Mouse (Mus musculus) liver, embryonic 11.5 days (tissue): Measurements from ENCODE around the gene Vps45. TPM values are rescaled to one million over a fixed set of nuclear protein-coding genes. Genes with fewer than 3 reads are reported as not detected.

Experiments
- polyA plus RNA-seq: library from polyadenylated mRNA; unstranded; fragments of >200 nt; fragmentation: Nextera tagmentation; extraction: Ambion mirVana; gene quantifications from 2 replicates; pipeline ENCODE4 v1.2.1, GENCODE M21; 2014

Gene Vps45
- polyA plus RNA-seq, 1 experiment from 2014 or later: 18.5 TPM

Other genes starting within 250 kb of the Vps45 start
- 18.8 and 18.9 TPM in 2 replicates for gene Rprd2, start 239.6 kb downstream of the Vps45 start, polyA plus RNA-seq
- 68.0 and 68.4 TPM in 2 replicates for gene Prpf3, start 202.6 kb downstream of the Vps45 start, polyA plus RNA-seq
- gene Mrps21, start 186.9 kb downstream of the Vps45 start, polyA plus RNA-seq: 311 and 340 TPM in 2 replicates
- 7.9 and 8.1 TPM in 2 replicates for gene Ciart, start 176.2 kb downstream of the Vps45 start, polyA plus RNA-seq
- gene BC028528, start 166.5 kb downstream of the Vps45 start, polyA plus RNA-seq: 9.5 and 13.5 TPM in 2 replicates
- 34.3 and 35.1 TPM in 2 replicates for gene Aph1a, start 164.5 kb downstream of the Vps45 start, polyA plus RNA-seq
- 27.4 and 28.9 TPM in 2 replicates for gene Car14, start 153.8 kb downstream of the Vps45 start, polyA plus RNA-seq
- gene Anp32e, start 129.2 kb downstream of the Vps45 start, polyA plus RNA-seq: 110 TPM in 2 replicates
- gene Plekho1, start 62.5 kb downstream of the Vps45 start, polyA plus RNA-seq: 21.6 and 22.9 TPM in 2 replicates
- 7.1 and 7.9 TPM in 2 replicates for gene Otud7b, start 46.1 kb upstream of the Vps45 start, polyA plus RNA-seq
- gene Mtmr11, start 103.5 kb upstream of the Vps45 start, polyA plus RNA-seq: 6.8 and 8.8 TPM in 2 replicates
- 220 and 243 TPM in 2 replicates for gene Sf3b4, start 113.9 kb upstream of the Vps45 start, polyA plus RNA-seq
- gene Sv2a, start 122.7 kb upstream of the Vps45 start, polyA plus RNA-seq: 3.5 and 4.3 TPM in 2 replicates
- gene Bola1, start 161.2 kb upstream of the Vps45 start, polyA plus RNA-seq: 93.8 and 98.8 TPM in 2 replicates
- gene Hist2h2ab, start 161.4 kb upstream of the Vps45 start, polyA plus RNA-seq: 0.92 TPM in 1 of 2 replicates, not detected in the other
- 13.7 and 14.7 TPM in 2 replicates for gene Hist2h2ac, start 162.4 kb upstream of the Vps45 start, polyA plus RNA-seq
- gene Hist2h2be, start 162.7 kb upstream of the Vps45 start, polyA plus RNA-seq: 7.7 and 7.9 TPM in 2 replicates
- gene Hist2h3c2, start 180.7 kb upstream of the Vps45 start, polyA plus RNA-seq: 5.8 and 8.0 TPM in 2 replicates
- gene Hist2h2aa2, start 181.8 kb upstream of the Vps45 start, polyA plus RNA-seq: 27.8 and 34.5 TPM in 2 replicates
- gene Hist2h2aa1, start 187.0 kb upstream of the Vps45 start, polyA plus RNA-seq: 12.1 and 12.7 TPM in 2 replicates
- gene Hist2h3c1, start 188.2 kb upstream of the Vps45 start, polyA plus RNA-seq: 0.93 and 1.5 TPM in 2 replicates
- gene Hist2h4, start 204.8 kb upstream of the Vps45 start, polyA plus RNA-seq: 3.5 and 5.0 TPM in 2 replicates
- 45.6 and 60.2 TPM in 2 replicates for gene Hist2h3b, start 210.2 kb upstream of the Vps45 start, polyA plus RNA-seq
- gene Hist2h2bb, start 211.3 kb upstream of the Vps45 start, polyA plus RNA-seq: 15.1 and 18.9 TPM in 2 replicates
- 4.1 TPM in 2 replicates for gene Fcgr1, start 235.5 kb upstream of the Vps45 start, polyA plus RNA-seq